Mouse (Mus musculus) embryonic facial prominence, embryonic 11.5 days (tissue): Measurements from ENCODE around the gene Blm. TPM values are rescaled to one million over a fixed set of nuclear protein-coding genes. Genes with fewer than 3 reads are reported as not detected.

Experiments
- ATAC-seq: fragments of 200-750 bp; cut with Nextera tagmentation; replicated peaks from 2 replicates; pipeline ENCODE4 v1.8.0; 2017; ENCODE audit warnings: low read depth; ENCODE audit not compliant: insufficient number of reproducible peaks, low FRiP score, low TSS enrichment
- DNase-seq: peaks from one replicate; pipeline ENCODE4 v3.0.0-alpha.2; 2015; ENCODE audit warnings: low spot score
- H3K27ac ChIP-seq: fragments of 300-500 bp; sonication (generic); replicated peaks from 2 replicates; pipeline ENCODE4 v1.5.1; 2014; ENCODE audit warnings: mild to moderate bottlenecking, low read depth, low read length, control low read depth
- H3K27me3 ChIP-seq: fragments of 300-500 bp; sonication (generic); 2 replicates; pipeline ENCODE4 v1.6.1; 2014; ENCODE audit warnings: mild to moderate bottlenecking, low read length, moderate library complexity, mixed read lengths; ENCODE audit not compliant: control insufficient read depth, insufficient read depth
- H3K36me3 ChIP-seq: fragments of 300-500 bp; sonication (generic); replicated peaks from 2 replicates; pipeline ENCODE4 v1.6.1; 2014; ENCODE audit warnings: low read depth, mild to moderate bottlenecking, low read length, moderate library complexity, mixed read lengths; ENCODE audit not compliant: control insufficient read depth, insufficient read depth
- H3K4me1 ChIP-seq: fragments of 300-500 bp; sonication (generic); 2 replicates; pipeline ENCODE4 v1.6.1; 2014; ENCODE audit warnings: low read length, mixed read lengths; ENCODE audit not compliant: control insufficient read depth, insufficient read depth
- H3K4me2 ChIP-seq: fragments of 300-500 bp; sonication (generic); 2 replicates; pipeline ENCODE4 v1.6.1; 2014; ENCODE audit warnings: low read depth, mild to moderate bottlenecking, control low read depth, low read length, moderate library complexity
- H3K4me3 ChIP-seq: fragments of 300-500 bp; sonication (generic); 2 replicates; pipeline ENCODE4 v1.5.1; 2014; ENCODE audit warnings: low read depth, low read length, control low read depth
- H3K9ac ChIP-seq: fragments of 300-500 bp; sonication (generic); replicated peaks from 2 replicates; pipeline ENCODE4 v1.6.1; 2014; ENCODE audit warnings: mild to moderate bottlenecking, control low read depth, low read length
- H3K9me3 ChIP-seq: fragments of 300-500 bp; sonication (generic); replicated peaks from 2 replicates; pipeline ENCODE4 v1.6.1; 2016; ENCODE audit warnings: mild to moderate bottlenecking, low read length, inconsistent platforms, mixed read lengths; ENCODE audit not compliant: control insufficient read depth
- WGBS: fragments of 180-500 bp; shearing (Covaris S2); extraction: QIAGEN DNeasy Blood & Tissue Kit; methylation state at CpG from one replicate; pipeline ENCODE4 v1.1.7; 2014; 5-methylcytosine and 5-hydroxymethylcytosine counted together
- polyA plus RNA-seq: library from polyadenylated mRNA; unstranded; fragments of >200 nt; fragmentation: Nextera tagmentation; extraction: Ambion mirVana; gene quantifications from 2 replicates; pipeline ENCODE4 v1.2.1, GENCODE M21; 2014

Gene Blm
- polyA plus RNA-seq, 1 experiment from 2014 or later: 45.9 TPM

DNA sequence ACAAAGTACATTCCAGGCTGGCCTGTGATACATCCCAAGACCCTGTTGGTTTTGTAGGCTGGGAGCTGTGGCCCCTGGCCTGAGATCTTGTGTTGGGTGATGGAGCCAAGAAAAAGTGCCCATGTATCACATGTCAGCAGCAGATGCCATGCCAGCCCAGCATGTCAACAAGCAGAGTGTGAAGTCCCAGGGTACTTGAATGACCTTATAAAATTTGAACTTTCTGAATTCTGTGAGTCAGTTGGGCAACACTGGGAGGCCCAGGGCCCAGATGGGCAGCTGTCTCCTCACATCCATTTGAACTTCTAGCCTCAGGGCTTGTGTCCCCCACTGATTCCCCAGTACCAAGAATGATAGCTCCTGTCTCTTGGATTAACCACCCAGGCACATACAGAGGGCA is 117.3 kb downstream of the Blm start:
- Histone ChIP-seq H3K27me3 (no peaks in the 10 kb centered on the region), H3K9ac (no peak overlapping the region), H3K4me1 (no peaks in the 10 kb centered on the region), H3K4me3 (no peak overlapping the region), H3K27ac (no peak overlapping the region), H3K4me2 (no peak overlapping the region), H3K36me3 (no peaks in the 10 kb centered on the region), H3K9me3 (no peaks in the 10 kb centered on the region)
- DNase-seq: no peak
- no peak for ATAC-seq

DNA sequence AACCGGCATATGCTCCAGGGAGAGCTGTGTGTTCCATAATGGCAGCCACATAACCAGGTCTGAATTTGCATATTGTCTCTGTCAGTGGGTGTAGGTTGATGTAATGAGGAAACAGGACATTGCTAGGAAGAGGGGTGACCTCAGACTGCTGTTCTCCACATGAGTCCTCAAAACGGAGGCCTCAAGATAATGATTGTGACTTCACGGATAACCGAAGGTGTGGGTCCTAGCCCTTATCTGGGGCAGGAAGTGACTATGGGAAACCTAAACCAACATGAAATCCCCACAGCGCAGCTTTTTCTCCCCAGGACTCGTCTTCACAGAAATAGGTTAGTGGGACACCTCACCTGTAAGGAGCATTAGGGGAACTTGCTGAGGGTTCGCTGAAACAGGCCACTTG is 118.0 kb downstream of the Blm start:
- DNase-seq (no peak), ATAC-seq (no peak)
- 92% methylated on average over 7 of the region's 7 CpGs for WGBS
- Histone ChIP-seq H3K9ac (no peak overlapping the region), H3K9me3 (no peaks in the 10 kb centered on the region), H3K36me3 (no peaks in the 10 kb centered on the region), H3K27me3 (no peaks in the 10 kb centered on the region), H3K4me2 (no peak overlapping the region), H3K4me3 (no peak overlapping the region), H3K27ac (no peak overlapping the region), H3K4me1 (no peaks in the 10 kb centered on the region)

DNA sequence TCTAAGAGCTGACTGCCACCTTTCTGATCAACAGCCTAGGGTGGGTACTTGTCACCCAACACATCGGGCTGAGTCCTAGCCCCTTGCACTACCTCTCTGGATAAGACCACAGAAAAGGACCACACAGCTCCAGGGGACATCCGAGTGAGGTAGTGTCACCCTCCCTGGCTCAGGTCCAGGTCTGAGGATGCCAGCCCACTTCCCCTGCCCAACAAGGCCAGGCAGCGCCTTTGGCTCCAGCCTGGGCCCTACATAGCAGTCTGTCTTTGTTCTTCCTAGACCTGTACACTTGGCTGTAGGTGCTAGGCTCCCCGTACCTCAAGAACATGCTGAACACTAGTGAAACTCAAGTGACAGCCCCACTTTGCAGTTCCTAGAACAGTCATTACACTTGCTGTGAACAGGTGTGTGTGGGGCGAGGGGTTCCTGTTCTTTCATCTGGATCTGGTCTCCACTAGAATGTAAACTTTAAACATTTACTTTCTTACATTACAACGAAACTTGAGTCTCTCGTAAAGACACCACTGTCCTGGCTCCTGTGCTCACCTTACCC is 120.5 kb downstream of the Blm start:
- no peak overlapping the region for H3K27ac ChIP-seq
- ATAC-seq (no peak), DNase-seq (no peak)
- H3K27me3 ChIP-seq: no peaks in the 10 kb centered on the region
- no peak overlapping the region for H3K4me3 ChIP-seq
- H3K4me1 ChIP-seq: no peaks in the 10 kb centered on the region
- no peak overlapping the region for H3K9ac ChIP-seq
- H3K36me3 ChIP-seq: no peaks in the 10 kb centered on the region
- WGBS: 76% methylated on average over 7 of the region's 7 CpGs
- H3K9me3 ChIP-seq: no peaks in the 10 kb centered on the region
- no peak overlapping the region for H3K4me2 ChIP-seq

DNA sequence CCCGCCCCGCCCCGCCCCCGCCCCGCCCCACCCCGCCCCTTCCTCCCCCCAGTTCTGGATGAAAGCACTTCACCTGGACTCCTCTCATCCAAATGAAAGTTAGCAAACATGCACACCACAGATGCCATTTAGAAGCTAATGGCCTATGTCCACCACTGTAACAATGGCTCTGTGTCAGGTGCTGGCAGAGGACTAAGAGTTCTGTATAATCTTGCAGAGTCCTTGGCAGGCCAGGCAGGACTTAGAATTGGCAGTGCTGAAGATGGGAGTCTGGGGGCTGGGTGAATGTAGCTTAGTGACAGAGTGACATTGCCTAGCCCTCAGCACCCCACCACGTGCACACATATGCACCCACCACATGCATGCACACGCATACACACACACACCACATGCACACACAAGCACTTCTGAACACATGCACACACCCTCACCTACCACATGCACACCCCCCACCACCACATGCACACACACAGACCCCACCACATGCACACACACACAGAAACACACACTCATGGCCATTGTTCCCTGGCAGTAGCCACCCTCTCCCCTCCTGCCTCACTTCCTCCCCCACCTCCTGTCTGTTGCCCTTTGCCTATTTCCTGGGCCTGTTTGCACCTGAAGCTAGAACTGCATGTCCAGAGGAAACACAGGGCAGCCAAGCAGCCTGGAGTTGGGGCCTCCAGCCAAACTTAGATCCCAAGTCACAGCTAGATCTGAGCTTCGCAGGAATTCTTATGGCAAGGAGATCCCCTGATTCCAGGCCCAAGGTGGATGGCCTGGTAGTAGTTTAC is 121.2 kb downstream of the Blm start:
- Histone ChIP-seq H3K9ac (no peak overlapping the region), H3K27ac (no peak overlapping the region)

DNA sequence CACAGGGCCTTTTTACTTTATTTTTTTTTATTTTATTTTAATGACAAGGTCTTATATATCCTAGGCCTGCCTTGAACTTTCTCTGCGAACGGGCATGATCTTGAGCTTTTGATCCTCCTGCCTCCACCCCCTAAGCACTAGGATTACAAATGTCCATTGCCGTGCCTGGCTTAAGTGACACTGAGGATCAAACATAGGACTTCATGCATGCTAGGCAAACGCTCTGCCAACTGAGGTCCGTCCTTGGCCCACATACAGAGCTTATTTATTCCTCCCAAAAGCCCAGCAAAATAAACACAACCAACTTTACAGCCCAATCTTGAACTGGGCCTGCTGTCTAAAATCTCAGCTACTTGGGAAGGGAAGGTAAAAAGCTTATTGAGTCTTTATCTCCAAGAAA is 122.1 kb downstream of the Blm start:
- Histone ChIP-seq H3K9ac (no peak overlapping the region), H3K27me3 (no peaks in the 10 kb centered on the region), H3K9me3 (no peaks in the 10 kb centered on the region), H3K4me2 (no peak overlapping the region), H3K27ac (no peak overlapping the region), H3K4me1 (no peaks in the 10 kb centered on the region), H3K36me3 (no peaks in the 10 kb centered on the region), H3K4me3 (no peak overlapping the region)
- DNase-seq (no peak), ATAC-seq (no peak)
- WGBS: 72% methylated on average over 5 of the region's 5 CpGs

More for the DNA sequence above, 121.2 kb downstream of the Blm start:
- Histone ChIP-seq H3K4me1 (no peaks in the 10 kb centered on the region), H3K27me3 (no peaks in the 10 kb centered on the region), H3K4me3 (no peak overlapping the region), H3K36me3 (no peaks in the 10 kb centered on the region), H3K4me2 (no peak overlapping the region), H3K9me3 (no peaks in the 10 kb centered on the region)
- ATAC-seq: no peak
- WGBS: 69% methylated on average over 9 of the region's 9 CpGs
- DNase-seq: no peak

DNA sequence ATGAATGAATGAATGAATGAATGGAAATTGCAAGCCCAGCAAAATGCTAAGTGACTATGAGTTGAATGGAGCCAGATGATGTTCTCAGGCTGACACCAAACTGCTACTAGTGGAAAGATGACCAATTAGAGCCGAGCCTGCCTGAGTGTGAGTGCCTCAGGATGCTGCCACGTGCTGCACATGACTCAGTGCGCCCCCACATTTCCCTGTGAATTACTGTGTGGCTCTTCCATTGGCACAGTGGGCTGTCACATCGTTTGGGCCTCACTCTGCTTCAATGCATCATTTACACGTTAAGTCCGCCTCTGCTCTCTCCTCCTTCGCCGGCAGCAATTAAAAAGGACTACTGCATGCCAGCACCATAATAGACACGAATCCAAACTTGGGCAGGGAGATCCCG is 122.6 kb downstream of the Blm start:
- ATAC-seq: no peak
- no peaks in the 10 kb centered on the region for H3K9me3 ChIP-seq
- no peak overlapping the region for H3K4me2 ChIP-seq
- H3K27ac ChIP-seq: no peak overlapping the region
- no peak overlapping the region for H3K9ac ChIP-seq
- no peaks in the 10 kb centered on the region for H3K36me3 ChIP-seq
- no peak overlapping the region for H3K4me3 ChIP-seq
- H3K27me3 ChIP-seq: no peaks in the 10 kb centered on the region
- WGBS: 77% methylated on average over 10 of the region's 10 CpGs
- DNase-seq: no peak
- H3K4me1 ChIP-seq: no peaks in the 10 kb centered on the region

DNA sequence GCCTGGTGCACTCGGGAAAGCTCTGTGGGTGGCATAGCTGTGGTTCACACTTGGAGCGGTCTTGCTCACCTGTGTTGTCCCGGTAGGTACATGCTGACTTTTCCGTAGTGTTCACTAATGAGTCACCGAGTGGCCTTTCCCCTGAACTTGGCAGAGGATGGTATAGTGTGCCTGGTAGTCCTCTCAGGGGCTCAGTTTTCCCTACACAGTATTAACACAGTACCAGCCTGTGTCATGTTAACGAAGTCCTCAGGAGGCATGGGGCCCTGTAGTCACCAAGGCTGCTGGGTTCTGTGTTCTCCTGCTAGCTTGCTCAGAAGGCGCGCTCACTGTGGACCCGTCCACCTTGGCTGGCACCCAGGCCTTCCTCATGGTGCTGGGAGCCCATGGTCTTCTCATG is 124.5 kb downstream of the Blm start:
- Histone ChIP-seq H3K4me1 (no peaks in the 10 kb centered on the region), H3K9me3 (no peaks in the 10 kb centered on the region), H3K4me3 (no peak overlapping the region), H3K27me3 (no peaks in the 10 kb centered on the region), H3K4me2 (no peak overlapping the region), H3K36me3 (no peaks in the 10 kb centered on the region), H3K27ac (no peak overlapping the region), H3K9ac (no peak overlapping the region)
- 77% methylated on average over 9 of the region's 9 CpGs for WGBS
- no peak for ATAC-seq
- DNase-seq: no peak

DNA sequence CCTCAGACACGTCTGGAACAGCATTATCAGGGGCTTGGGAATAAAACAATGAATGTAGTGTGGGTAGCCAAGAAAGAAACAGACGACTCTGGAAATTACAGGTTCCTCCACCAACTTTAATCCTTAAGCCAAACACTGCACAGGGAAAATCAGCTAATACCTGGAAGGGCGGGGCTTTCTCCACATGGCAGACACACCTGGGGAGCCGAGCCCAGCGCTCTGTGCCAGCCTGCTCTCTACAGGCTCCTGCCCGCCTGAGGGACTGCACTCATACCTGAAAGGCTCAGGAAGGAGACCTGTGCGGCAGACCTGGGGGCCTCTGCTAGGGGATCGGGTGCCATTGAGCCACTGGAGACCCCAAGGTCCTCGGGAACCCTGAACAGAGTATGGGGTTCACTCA is 127.2 kb downstream of the Blm start:
- Histone ChIP-seq H3K36me3 (no peaks in the 10 kb centered on the region), H3K4me1 (no peaks in the 10 kb centered on the region), H3K27ac (no peak overlapping the region), H3K9me3 (no peaks in the 10 kb centered on the region), H3K4me3 (no peak overlapping the region), H3K27me3 (no peaks in the 10 kb centered on the region), H3K9ac (no peak overlapping the region), H3K4me2 (no peak overlapping the region)
- ATAC-seq: no peak
- WGBS: 70% methylated on average over 9 of the region's 9 CpGs
- DNase-seq: no peak
